Mouse (Mus musculus): ENCODE data around the gene Coro1c.
A peak's percentile ranks its signal among the peaks of the same experiment; 100 is the strongest.

Gene Coro1c

GRCm38 (mm10) chr5:113908592-113909441 lies at the start of gene Coro1c:
TSS of gene Coro1c (minus strand) at chr5:113908758.
- Histone ChIP-seq H3K36me3 (ENCODE audit: control insufficient read depth, insufficient read depth, low read length, poor library complexity, severe bottlenecking) (no peaks in the 10 kb centered on the region), H3K27me3 (ENCODE audit: control insufficient read depth, insufficient read depth, low read length, poor library complexity, severe bottlenecking) (no peaks in the 10 kb centered on the region)
- DNase-seq (ENCODE audit: low read depth, low spot score), result peak; percentile 99

DNA sequence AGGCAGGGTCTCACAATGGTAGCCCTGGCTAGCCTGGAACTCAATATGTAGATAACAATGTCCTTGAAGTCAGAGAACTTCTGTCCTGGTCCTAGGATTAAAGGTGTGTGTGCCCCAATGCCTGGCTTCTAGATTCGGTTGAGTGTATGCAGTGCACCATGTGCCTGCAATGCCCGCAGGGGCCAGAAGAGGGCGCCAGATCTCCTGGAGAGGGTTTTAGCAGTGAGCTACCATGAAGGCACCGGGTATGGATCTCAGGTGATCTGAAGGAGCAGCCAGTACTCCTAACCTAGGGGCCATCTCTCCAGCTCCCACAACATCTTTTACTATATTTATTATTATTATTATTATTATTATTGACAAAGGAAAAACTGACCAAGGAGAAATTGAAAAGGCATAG lies 48.0 kb upstream of the Coro1c start:
- DNase-seq (ENCODE audit: low read depth, low spot score), result peak; percentile 90
- Histone ChIP-seq H3K36me3 (ENCODE audit: control insufficient read depth, insufficient read depth, low read length, poor library complexity, severe bottlenecking) (peaks cover 14% of the 10 kb centered on the region), H3K27me3 (ENCODE audit: control insufficient read depth, insufficient read depth, low read length, poor library complexity, severe bottlenecking) (no peaks in the 10 kb centered on the region)

- Histone ChIP-seq H3K27me3 (ENCODE audit: control insufficient read depth, insufficient read depth, low read length, poor library complexity, severe bottlenecking) (no peaks in the 10 kb centered on the region), H3K36me3 (ENCODE audit: control insufficient read depth, insufficient read depth, low read length, poor library complexity, severe bottlenecking) (peaks cover 14% of the 10 kb centered on the region)
- DNase-seq (ENCODE audit: low read depth, low spot score), result no peak
These were observed 47.1 kb upstream of the Coro1c start for GRCm38 (mm10) chr5:113955691-113956090.

DNA sequence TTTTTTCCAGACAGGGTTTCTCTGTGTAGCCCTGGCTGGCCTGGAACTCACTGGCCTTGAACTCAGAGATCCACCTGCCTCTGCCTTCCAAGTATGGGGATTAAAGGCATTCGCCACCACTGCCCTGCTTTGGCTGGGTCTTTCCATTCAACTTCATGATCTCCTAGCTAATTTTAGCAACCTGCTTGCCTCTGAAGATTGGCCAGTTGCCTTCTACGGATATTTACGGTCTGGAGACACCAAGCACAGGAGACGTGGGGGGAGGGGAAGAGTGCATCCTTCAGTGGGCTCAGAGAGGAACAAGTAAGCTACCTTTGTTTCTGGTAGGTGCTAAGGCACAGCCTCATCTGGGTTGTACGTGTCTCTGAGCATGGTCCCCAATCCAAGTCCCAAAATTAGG lies 46.7 kb upstream of the Coro1c start:
- peaks cover 17% of the 10 kb centered on the region for H3K36me3 ChIP-seq (ENCODE audit: control insufficient read depth, insufficient read depth, low read length, poor library complexity, severe bottlenecking)
- DNase-seq (ENCODE audit: low read depth, low spot score), result no peak
- no peaks in the 10 kb centered on the region for H3K27me3 ChIP-seq (ENCODE audit: control insufficient read depth, insufficient read depth, low read length, poor library complexity, severe bottlenecking)

GRCm38 (mm10) chr5:113954421-113954820 lies 45.9 kb upstream of the Coro1c start:
- Histone ChIP-seq H3K36me3 (ENCODE audit: control insufficient read depth, insufficient read depth, low read length, poor library complexity, severe bottlenecking) (peaks cover 18% of the 10 kb centered on the region), H3K27me3 (ENCODE audit: control insufficient read depth, insufficient read depth, low read length, poor library complexity, severe bottlenecking) (no peaks in the 10 kb centered on the region)
- peak; percentile 77 for DNase-seq (ENCODE audit: low read depth, low spot score)

DNA sequence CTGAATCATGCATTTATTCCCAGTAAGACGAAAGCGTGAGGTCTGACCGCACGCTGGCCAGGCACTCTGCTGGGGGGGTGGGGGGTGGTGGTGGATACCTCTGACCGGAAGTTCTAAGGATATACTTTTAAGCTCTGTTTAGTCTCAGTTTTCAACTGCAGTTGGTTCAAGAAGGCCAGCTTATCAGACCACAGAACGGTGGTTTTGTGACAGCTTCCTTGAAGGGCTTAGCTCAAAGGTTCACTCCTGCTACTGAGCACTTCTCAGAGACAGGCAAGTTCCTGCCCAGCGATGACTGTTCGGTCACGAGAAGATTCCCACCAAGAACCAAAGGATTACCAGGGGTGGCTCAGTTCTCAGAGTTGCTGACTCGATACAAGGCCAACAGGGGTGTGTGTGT lies 44.0 kb upstream of the Coro1c start:
- peaks cover 13% of the 10 kb centered on the region for H3K36me3 ChIP-seq (ENCODE audit: control insufficient read depth, insufficient read depth, low read length, poor library complexity, severe bottlenecking)
- H3K27me3 ChIP-seq (ENCODE audit: control insufficient read depth, insufficient read depth, low read length, poor library complexity, severe bottlenecking), result no peaks in the 10 kb centered on the region
- no peak for DNase-seq (ENCODE audit: low read depth, low spot score)

DNA sequence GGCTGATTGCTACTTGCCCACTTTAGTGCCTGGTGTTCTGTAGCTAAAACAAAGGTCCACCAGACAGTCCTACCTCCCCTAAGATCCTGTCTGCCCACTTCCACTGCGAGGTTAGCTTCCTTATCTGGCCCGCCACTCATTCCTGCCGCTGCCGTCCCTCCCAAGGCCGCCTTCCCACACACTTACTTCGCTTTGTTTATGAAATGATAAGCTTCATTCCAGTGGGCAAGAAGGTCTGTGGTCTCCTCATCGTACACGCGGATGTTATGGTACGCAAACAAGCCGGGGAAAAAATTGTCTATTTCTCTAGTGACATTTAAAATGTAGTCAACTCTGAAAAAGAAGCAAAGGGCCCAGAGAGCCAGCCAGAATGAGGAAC lies 43.1 kb upstream of the Coro1c start:
- no peak for DNase-seq (ENCODE audit: low read depth, low spot score)
- no peaks in the 10 kb centered on the region for H3K27me3 ChIP-seq (ENCODE audit: control insufficient read depth, insufficient read depth, low read length, poor library complexity, severe bottlenecking)
- peaks cover 13% of the 10 kb centered on the region for H3K36me3 ChIP-seq (ENCODE audit: control insufficient read depth, insufficient read depth, low read length, poor library complexity, severe bottlenecking)

- H3K36me3 ChIP-seq (ENCODE audit: control insufficient read depth, insufficient read depth, low read length, poor library complexity, severe bottlenecking), result peaks cover 14% of the 10 kb centered on the region
- no peaks in the 10 kb centered on the region for H3K27me3 ChIP-seq (ENCODE audit: control insufficient read depth, insufficient read depth, low read length, poor library complexity, severe bottlenecking)
- no peak for DNase-seq (ENCODE audit: low read depth, low spot score)
These were observed 42.5 kb upstream of the Coro1c start for GRCm38 (mm10) chr5:113950786-113951692.

GRCm38 (mm10) chr5:113950133-113950532 lies 41.6 kb upstream of the Coro1c start:
- DNase-seq (ENCODE audit: low read depth, low spot score), result no peak

GRCm38 (mm10) chr5:113947280-113947679 lies 38.7 kb upstream of the Coro1c start:
- Histone ChIP-seq H3K36me3 (ENCODE audit: control insufficient read depth, insufficient read depth, low read length, poor library complexity, severe bottlenecking) (peaks cover 11% of the 10 kb centered on the region), H3K27me3 (ENCODE audit: control insufficient read depth, insufficient read depth, low read length, poor library complexity, severe bottlenecking) (no peaks in the 10 kb centered on the region)
- peak; percentile 17 for DNase-seq (ENCODE audit: low read depth, low spot score)

More at GRCm38 (mm10) chr5:113950133-113950532, 41.6 kb upstream of the Coro1c start:
- H3K36me3 ChIP-seq (ENCODE audit: control insufficient read depth, insufficient read depth, low read length, poor library complexity, severe bottlenecking), result peaks cover 11% of the 10 kb centered on the region
- no peaks in the 10 kb centered on the region for H3K27me3 ChIP-seq (ENCODE audit: control insufficient read depth, insufficient read depth, low read length, poor library complexity, severe bottlenecking)

DNA sequence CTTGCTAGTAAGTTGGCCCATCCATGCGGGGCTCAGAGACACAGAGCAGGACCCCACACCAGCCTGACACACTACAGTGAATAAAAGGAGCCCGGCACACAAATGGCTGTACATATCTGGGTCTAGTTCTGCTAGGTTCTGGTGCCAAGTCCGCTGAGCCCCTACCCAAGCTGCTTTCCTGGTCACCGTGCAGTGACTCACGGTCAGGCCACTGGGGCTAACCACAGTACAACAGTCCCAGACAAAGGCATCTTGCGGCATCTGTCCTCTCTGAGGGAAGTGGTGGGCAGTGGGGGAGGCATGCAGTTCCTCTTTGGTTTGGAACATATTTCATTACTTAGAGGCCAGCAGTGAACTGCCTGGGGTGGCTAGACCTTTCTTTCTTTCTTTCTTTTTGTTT lies 36.6 kb upstream of the Coro1c start:
- H3K27me3 ChIP-seq (ENCODE audit: control insufficient read depth, insufficient read depth, low read length, poor library complexity, severe bottlenecking), result no peaks in the 10 kb centered on the region
- H3K36me3 ChIP-seq (ENCODE audit: control insufficient read depth, insufficient read depth, low read length, poor library complexity, severe bottlenecking), result peaks cover 12% of the 10 kb centered on the region
- no peak for DNase-seq (ENCODE audit: low read depth, low spot score)

- DNase-seq (ENCODE audit: low read depth, low spot score), result no peak
- Histone ChIP-seq H3K36me3 (ENCODE audit: control insufficient read depth, insufficient read depth, low read length, poor library complexity, severe bottlenecking) (peaks cover 12% of the 10 kb centered on the region), H3K27me3 (ENCODE audit: control insufficient read depth, insufficient read depth, low read length, poor library complexity, severe bottlenecking) (no peaks in the 10 kb centered on the region)
These were observed 34.8 kb upstream of the Coro1c start for GRCm38 (mm10) chr5:113943328-113943727.

DNA sequence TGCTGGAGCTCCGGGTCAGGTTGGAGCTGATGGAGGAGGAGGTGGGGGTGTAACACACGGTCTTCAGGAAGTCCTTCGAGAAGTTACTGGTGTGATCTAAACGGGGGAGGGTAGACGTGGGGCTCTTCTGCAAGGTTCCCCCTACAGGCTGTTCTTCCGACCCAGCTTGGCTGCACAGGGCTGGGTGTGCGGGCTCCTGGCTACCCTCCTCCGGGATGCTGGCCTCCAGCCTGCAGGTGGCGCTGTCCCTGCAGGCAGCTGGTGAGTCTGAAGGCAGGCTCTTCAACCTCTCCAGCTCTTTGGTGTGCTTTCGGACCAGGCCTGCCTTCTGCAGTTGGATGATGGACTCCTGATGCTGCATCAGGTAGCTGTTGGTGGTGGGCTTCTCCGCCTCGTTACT lies 34.0 kb upstream of the Coro1c start:
- peaks cover 12% of the 10 kb centered on the region for H3K36me3 ChIP-seq (ENCODE audit: control insufficient read depth, insufficient read depth, low read length, poor library complexity, severe bottlenecking)
- DNase-seq (ENCODE audit: low read depth, low spot score), result peak; percentile 50
- H3K27me3 ChIP-seq (ENCODE audit: control insufficient read depth, insufficient read depth, low read length, poor library complexity, severe bottlenecking), result no peaks in the 10 kb centered on the region

- Histone ChIP-seq H3K36me3 (ENCODE audit: control insufficient read depth, insufficient read depth, low read length, poor library complexity, severe bottlenecking) (peaks cover 7% of the 10 kb centered on the region), H3K27me3 (ENCODE audit: control insufficient read depth, insufficient read depth, low read length, poor library complexity, severe bottlenecking) (no peaks in the 10 kb centered on the region)
- DNase-seq (ENCODE audit: low read depth, low spot score), result no peak
These were observed 30.8 kb upstream of the Coro1c start for GRCm38 (mm10) chr5:113939263-113939900.
